Mouse (Mus musculus) spleen, postnatal 10 days (tissue): ENCODE measurements at regions not wholly inside any gene's neighbourhood (a gene's known extent, or its start where the extent isn't known, plus 50 kb on each side); places are given as distances from the start of the nearest gene placed in this dataset.
"Not testable (repeated sequence)": the region's sequence is repeated elsewhere in the genome, so short reads cannot be mapped to it uniquely, and the experiment has no call there.

Experiments used
- DNase-seq, 2 experiments: peaks; one replicate each; pipeline ENCODE4 v3.0.0; 2021 to 2022; ENCODE audit warnings: low spot score in 2 of 2

- DNase-seq: no peak
These were observed 66.0 kb downstream of the Nr2f2 start for GRCm38 (mm10) chr7:70300516-70300915.

GRCm38 (mm10) chr7:70291431-70291830 is 75.1 kb downstream of the Nr2f2 start:
- DNase-seq: no peak

- no peak for DNase-seq
These were observed 75.7 kb downstream of the Nr2f2 start for GRCm38 (mm10) chr7:70290733-70291320.

- no peak for DNase-seq
These were observed 76.3 kb downstream of the Nr2f2 start for GRCm38 (mm10) chr7:70290277-70290676.

GRCm38 (mm10) chr7:70288621-70289020 is 77.9 kb downstream of the Nr2f2 start:
- no peak for DNase-seq

GRCm38 (mm10) chr7:70287891-70288421 is 78.6 kb downstream of the Nr2f2 start:
- no peak for DNase-seq

GRCm38 (mm10) chr7:70286836-70287355 is 79.6 kb downstream of the Nr2f2 start:
- DNase-seq: no peak

- no peak for DNase-seq
These were observed 81.2 kb downstream of the Nr2f2 start for GRCm38 (mm10) chr7:70285344-70285743.

GRCm38 (mm10) chr7:70283836-70284235 is 82.7 kb downstream of the Nr2f2 start:
- no peak for DNase-seq

GRCm38 (mm10) chr7:70283166-70283565 is 83.4 kb downstream of the Nr2f2 start:
- DNase-seq: no peak

GRCm38 (mm10) chr7:70281891-70282515 is 84.5 kb downstream of the Nr2f2 start:
- no peak for DNase-seq

- DNase-seq: no peak
These were observed 85.2 kb downstream of the Nr2f2 start for GRCm38 (mm10) chr7:70281381-70281750.

GRCm38 (mm10) chr7:70280643-70281380 is 85.7 kb downstream of the Nr2f2 start:
- no peak for DNase-seq

GRCm38 (mm10) chr7:70279927-70280642 is 86.5 kb downstream of the Nr2f2 start:
- no peak for DNase-seq

GRCm38 (mm10) chr7:70279101-70279500 is 87.4 kb downstream of the Nr2f2 start:
- no peak for DNase-seq

GRCm38 (mm10) chr7:70276078-70276477 is 90.5 kb downstream of the Nr2f2 start:
- DNase-seq: no peak

- DNase-seq: no peak
These were observed 92.2 kb downstream of the Nr2f2 start for GRCm38 (mm10) chr7:70274312-70274711.

- no peak for DNase-seq
These were observed 99.5 kb downstream of the Nr2f2 start for GRCm38 (mm10) chr7:70267075-70267474.

- no peak for DNase-seq
These were observed 109.7 kb downstream of the Nr2f2 start for GRCm38 (mm10) chr7:70256806-70257205.

GRCm38 (mm10) chr7:70255072-70255471 is 111.5 kb downstream of the Nr2f2 start:
- DNase-seq: no peak

- DNase-seq: no peak
These were observed 113.3 kb downstream of the Nr2f2 start for GRCm38 (mm10) chr7:70253275-70253674.

GRCm38 (mm10) chr7:70239059-70239458 is 127.5 kb downstream of the Nr2f2 start:
- DNase-seq: not testable (repeated sequence)
